Mouse (Mus musculus): ENCODE results near the gene D7Ertd443e.

DNA sequence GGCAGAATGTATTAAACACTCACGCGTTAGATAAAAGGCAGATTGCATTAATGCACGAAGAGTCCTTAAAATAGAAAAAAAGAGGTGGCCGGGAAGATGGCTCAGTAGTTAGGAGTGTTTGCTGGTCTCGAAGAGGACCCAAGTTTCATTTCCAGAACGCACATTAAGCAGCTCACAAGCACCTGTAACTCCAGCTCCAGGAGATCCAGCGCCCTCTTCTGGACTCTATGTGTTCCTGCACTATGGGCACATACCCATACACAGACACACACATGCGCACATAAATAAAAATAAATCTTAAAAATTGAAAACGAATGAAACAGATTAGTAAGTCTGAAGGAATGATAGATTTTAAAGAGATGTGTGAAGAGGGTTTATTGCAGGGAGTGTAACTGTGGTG is 29.6 kb upstream of the D7Ertd443e start:
- TF ChIP-seq CTCF (IDR thresholded peaks at IDR 0.05; ENCODE audit: low read depth) (no peak), EP300 (IDR thresholded peaks at IDR 0.05; ENCODE audit: low read depth) (no peak)

Data from heart, postnatal 0 days (tissue).